Mouse (Mus musculus) heart, postnatal 0 days (tissue): ENCODE measurements around the gene Ktn1. TPM values are rescaled to one million over a fixed set of nuclear protein-coding genes. Genes with fewer than 3 reads are reported as not detected.
A peak's percentile ranks its signal among the peaks of the same experiment; 100 is the strongest.

Experiments
- ATAC-seq: fragments of 200-750 bp; cut with Nextera tagmentation; 2 replicates; pipeline ENCODE4 v1.8.0; 2017; ENCODE audit warnings: low read depth, moderate number of reproducible peaks, moderate library complexity; ENCODE audit not compliant: insufficient read depth
- DNase-seq: peaks from one replicate; pipeline ENCODE4 v3.0.0-alpha.2; 2016; ENCODE audit warnings: low spot score
- H3K27ac ChIP-seq: fragments of 300-500 bp; sonication (generic); 2 replicates; pipeline ENCODE4 v1.5.1; 2014; ENCODE audit warnings: low read depth, mild to moderate bottlenecking
- H3K27me3 ChIP-seq: fragments of 300-500 bp; sonication (generic); 2 replicates; pipeline ENCODE4 v1.6.1; 2014; ENCODE audit warnings: low read length, mixed read lengths; ENCODE audit not compliant: control insufficient read depth, insufficient read depth
- H3K36me3 ChIP-seq: fragments of 300-500 bp; sonication (generic); replicated peaks from 2 replicates; pipeline ENCODE4 v1.6.1; 2014; ENCODE audit warnings: low read length, mixed read lengths; ENCODE audit not compliant: control insufficient read depth, insufficient read depth
- H3K4me1 ChIP-seq: fragments of 300-500 bp; sonication (generic); 2 replicates; pipeline ENCODE4 v1.6.1; 2014; ENCODE audit warnings: antibody characterized with exemption; ENCODE audit not compliant: control insufficient read depth, insufficient read depth
- H3K4me2 ChIP-seq: fragments of 300-500 bp; sonication (generic); 2 replicates; pipeline ENCODE4 v1.6.1; 2014; ENCODE audit warnings: low read depth, mild to moderate bottlenecking, low read length, moderate library complexity
- H3K4me3 ChIP-seq: fragments of 300-500 bp; sonication (generic); 2 replicates; pipeline ENCODE4 v1.5.1; 2014; ENCODE audit warnings: low read depth, low read length
- H3K9ac ChIP-seq: fragments of 300-500 bp; sonication (generic); replicated peaks from 2 replicates; pipeline ENCODE4 v1.6.1; 2014; ENCODE audit warnings: low read depth, low read length, mixed read lengths
- H3K9me3 ChIP-seq: fragments of 300-500 bp; sonication (generic); replicated peaks from 2 replicates; pipeline ENCODE4 v1.6.1; 2016; ENCODE audit warnings: low read length; ENCODE audit not compliant: control insufficient read depth
- CTCF ChIP-seq: IDR thresholded peaks from 2 replicates; pipeline ENCODE4 v1.5.1; 2016; ENCODE audit warnings: antibody characterized with exemption, control low read depth, low read depth
- EP300 ChIP-seq: IDR thresholded peaks from 2 replicates; pipeline ENCODE4 v1.6.1; 2016; ENCODE audit warnings: antibody characterized with exemption, low read depth
- WGBS: fragments of 180-500 bp; shearing (Covaris S2); extraction: QIAGEN DNeasy Blood & Tissue Kit; methylation state at CpG from one replicate; pipeline ENCODE4 v1.1.7; 2014; 5-methylcytosine and 5-hydroxymethylcytosine counted together
- polyA plus RNA-seq: library from polyadenylated mRNA; unstranded; fragments of >200 nt; fragmentation: Nextera tagmentation; extraction: Ambion mirVana; gene quantifications from 2 replicates; pipeline ENCODE4 v1.2.1, GENCODE M21; 2015
- total RNA-seq: library from RNA; depleted of rRNA; stranded (reverse); fragments of >200 nt; gene quantifications from 2 replicates; pipeline ENCODE4 v1.2.3, GENCODE M21; 2014; ENCODE audit warnings: low replicate concordance

The Ktn1 gene
- total and polyA plus RNA-seq, 2 experiments from 2014 or later: 31.7 to 104 TPM

DNA sequence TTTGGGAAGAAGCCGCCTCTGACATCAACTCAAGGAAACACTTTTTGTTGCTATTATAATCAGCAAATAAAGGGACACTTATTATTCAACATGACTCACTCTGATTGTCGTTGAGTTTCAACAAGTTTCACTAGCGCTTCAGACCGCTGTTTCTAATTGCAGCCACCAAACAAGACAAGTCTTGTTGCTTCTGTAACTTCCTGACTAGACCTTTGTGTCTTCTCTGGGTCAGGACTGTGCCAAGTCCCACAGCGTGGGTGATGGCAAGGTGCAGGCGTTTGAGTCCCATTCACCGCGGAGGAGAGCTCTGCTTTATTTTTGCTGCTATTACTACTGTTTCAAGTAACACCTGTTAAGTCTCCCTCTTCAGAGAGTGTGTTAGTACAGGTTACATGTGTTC lies 88.2 kb downstream of the Ktn1 start:
- no peaks in the 10 kb centered on the region for H3K9me3 ChIP-seq
- H3K27ac ChIP-seq: no peak overlapping the region
- H3K27me3 ChIP-seq: no peaks in the 10 kb centered on the region
- H3K4me1 ChIP-seq: no peaks in the 10 kb centered on the region
- no peak overlapping the region for H3K4me3 ChIP-seq
- H3K36me3 ChIP-seq: peaks cover 73% of the 10 kb centered on the region
- no peak for DNase-seq
- no peak overlapping the region for H3K9ac ChIP-seq
- TF ChIP-seq EP300 (no peak), CTCF (no peak)
- ATAC-seq: no peak
- no peak overlapping the region for H3K4me2 ChIP-seq
- 81% methylated on average over 8 of the region's 8 CpGs for whole genome bisulfite sequencing

DNA sequence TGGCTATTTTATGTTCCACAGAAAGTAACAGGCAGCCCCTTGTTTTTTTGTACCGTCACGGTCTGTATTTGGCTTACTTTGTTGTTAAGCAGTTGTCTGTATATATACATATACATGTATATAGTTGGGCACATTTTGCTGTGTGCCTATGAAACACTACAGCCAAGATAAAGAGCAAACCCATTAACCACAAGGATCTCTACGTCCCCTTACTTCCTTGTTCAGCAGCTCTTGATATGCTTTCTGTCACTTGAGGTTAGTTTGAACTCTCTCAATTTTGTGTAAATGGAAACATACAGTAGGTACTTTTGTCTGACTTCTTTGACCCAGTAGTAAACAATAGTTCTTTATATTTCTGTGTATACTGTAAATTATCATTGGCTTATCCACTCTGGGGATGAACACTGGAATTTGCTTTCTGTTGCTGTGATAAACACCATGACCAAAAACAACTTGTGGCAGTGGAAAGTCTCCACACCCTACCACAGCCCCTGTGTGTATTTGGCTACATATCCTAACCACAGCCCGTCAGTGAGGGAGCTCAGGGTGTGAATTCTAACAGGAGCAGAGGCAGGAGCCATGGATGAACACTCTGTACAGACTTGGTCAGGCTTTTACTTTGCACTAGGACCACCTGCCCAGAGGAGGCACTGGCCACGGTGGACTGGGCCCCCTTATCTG lies 92.2 kb downstream of the Ktn1 start:
- Histone ChIP-seq H3K27me3 (no peaks in the 10 kb centered on the region), H3K4me1 (no peaks in the 10 kb centered on the region), H3K9me3 (no peaks in the 10 kb centered on the region), H3K36me3 (peaks cover 35% of the 10 kb centered on the region), H3K4me3 (no peak overlapping the region), H3K4me2 (no peak overlapping the region), H3K9ac (no peak overlapping the region), H3K27ac (no peak overlapping the region)
- no peak for ATAC-seq
- TF ChIP-seq EP300 (no peak), CTCF (no peak)
- WGBS: 74% methylated on average over 5 of the region's 5 CpGs
- DNase-seq: no peak

DNA sequence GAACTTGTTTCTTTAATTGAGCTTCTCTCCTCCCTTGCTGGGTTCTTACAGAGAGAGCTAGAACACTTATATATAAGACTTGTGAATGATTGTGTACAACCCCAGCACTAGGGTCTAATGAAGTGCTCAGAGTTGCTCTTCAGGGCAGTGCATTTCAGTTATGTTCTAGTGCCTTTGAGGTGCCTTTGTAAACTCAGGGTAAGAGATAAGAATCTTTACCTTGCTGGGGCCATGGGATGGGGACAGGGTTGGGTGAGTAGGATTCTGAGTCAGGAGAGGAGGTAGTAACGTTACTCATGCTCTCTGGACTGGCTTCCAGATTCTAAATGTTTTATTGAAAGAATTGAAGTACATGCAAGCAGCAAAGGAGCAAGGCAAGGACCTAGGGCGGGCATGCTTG lies 92.8 kb downstream of the Ktn1 start:
- Histone ChIP-seq H3K9ac (no peak overlapping the region), H3K36me3 (peaks cover 30% of the 10 kb centered on the region), H3K27ac (no peak overlapping the region), H3K4me3 (no peak overlapping the region), H3K4me2 (no peak overlapping the region), H3K9me3 (no peaks in the 10 kb centered on the region), H3K27me3 (no peaks in the 10 kb centered on the region), H3K4me1 (0 out of 2 replicates have a peak, but pooled peaks cover under 1% of the 10 kb centered on the region)
- TF ChIP-seq EP300: no peak
- no peak for TF ChIP-seq CTCF
- DNase-seq (no peak), ATAC-seq (no peak)
- WGBS: 87% methylated on average over 2 of the region's 2 CpGs

DNA sequence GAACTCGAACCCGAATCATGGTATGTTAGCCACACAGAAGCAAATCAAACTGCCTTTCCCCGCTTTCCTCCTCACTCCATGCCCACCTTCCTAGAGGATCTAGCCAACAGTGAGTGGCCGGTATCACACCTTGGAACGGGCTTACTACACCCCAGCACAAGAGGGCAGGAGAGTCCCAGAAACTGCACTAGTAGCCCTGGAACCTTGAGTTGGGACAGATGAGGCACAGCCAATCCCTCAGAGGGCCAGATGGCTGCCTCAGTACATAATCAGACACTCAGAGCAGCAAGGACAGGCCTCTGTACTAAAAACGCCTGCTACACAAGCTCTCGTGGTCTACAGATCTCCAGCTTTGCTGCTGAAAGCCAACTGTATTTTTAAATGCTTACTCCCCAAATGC lies 94.4 kb downstream of the Ktn1 start:
- H3K9me3 ChIP-seq: no peaks in the 10 kb centered on the region
- no peak overlapping the region for H3K27ac ChIP-seq
- DNase-seq: no peak
- no peak overlapping the region for H3K4me2 ChIP-seq
- H3K27me3 ChIP-seq: no peaks in the 10 kb centered on the region
- H3K4me1 ChIP-seq: peaks cover 12% of the 10 kb centered on the region
- ATAC-seq: no peak
- peaks cover 15% of the 10 kb centered on the region for H3K36me3 ChIP-seq
- 87% methylated on average over 7 of the region's 7 CpGs for WGBS
- TF ChIP-seq EP300 (no peak), CTCF (peak; percentile 18; the same call in 1 of the 2 replicates)
- H3K4me3 ChIP-seq: no peak overlapping the region
- no peak overlapping the region for H3K9ac ChIP-seq

DNA sequence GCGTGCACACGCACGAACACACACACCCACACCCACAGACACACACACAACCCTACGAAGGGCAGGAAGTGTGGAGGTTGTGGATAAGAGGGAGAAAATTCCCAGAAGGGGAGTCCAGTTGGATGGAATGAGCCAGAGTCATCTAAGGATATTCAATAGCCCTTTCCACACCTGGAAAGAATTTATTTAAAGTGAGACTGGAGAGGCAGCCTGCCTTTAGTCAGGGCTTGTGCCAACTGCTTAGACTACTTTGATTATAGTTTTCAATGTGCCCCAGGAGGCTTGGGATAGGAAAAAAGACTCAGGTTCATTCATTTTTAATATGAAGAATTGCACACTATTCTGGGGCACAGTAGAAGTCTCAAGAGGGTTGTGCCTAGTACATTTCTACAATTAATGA lies 96.8 kb downstream of the Ktn1 start:
- no peaks in the 10 kb centered on the region for H3K27me3 ChIP-seq
- TF ChIP-seq CTCF: no peak
- TF ChIP-seq EP300: no peak
- DNase-seq: no peak
- peaks cover 4% of the 10 kb centered on the region for H3K36me3 ChIP-seq
- H3K4me1 ChIP-seq: peaks cover 16% of the 10 kb centered on the region
- ATAC-seq: no peak
- no peak overlapping the region for H3K27ac ChIP-seq
- no peak overlapping the region for H3K4me3 ChIP-seq
- 70% methylated on average over 4 of the region's 4 CpGs for WGBS
- no peak overlapping the region for H3K9ac ChIP-seq
- no peaks in the 10 kb centered on the region for H3K9me3 ChIP-seq
- no peak overlapping the region for H3K4me2 ChIP-seq

DNA sequence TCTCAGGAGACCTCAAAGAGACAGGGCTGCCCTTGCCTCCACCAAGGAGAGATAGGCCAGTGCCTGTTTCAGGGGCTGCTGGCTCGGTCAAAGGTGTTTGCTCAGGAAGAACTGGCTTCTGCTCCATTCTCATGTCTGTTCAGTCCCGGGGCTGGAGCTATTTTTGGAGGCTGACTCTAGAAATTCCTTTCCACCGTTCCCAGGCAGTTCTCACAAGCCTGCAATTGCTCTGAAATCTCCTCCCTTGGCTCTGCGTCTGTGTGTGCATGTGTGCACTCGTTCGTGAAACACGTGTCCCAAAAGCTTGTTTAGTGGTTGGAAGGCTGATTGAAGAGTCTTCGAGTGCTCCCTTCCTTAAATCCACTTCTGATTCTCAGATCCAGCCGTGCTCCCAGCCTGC lies 99.3 kb downstream of the Ktn1 start:
- Histone ChIP-seq H3K4me3 (0 out of 2 replicates have a peak overlapping the region, but pooled peaks have one; percentile 2), H3K4me2 (peak overlapping the region; percentile 20), H3K4me1 (peaks cover 16% of the 10 kb centered on the region), H3K36me3 (no peaks in the 10 kb centered on the region), H3K9me3 (no peaks in the 10 kb centered on the region), H3K27me3 (no peaks in the 10 kb centered on the region), H3K27ac (peak overlapping the region; percentile 94), H3K9ac (no peak overlapping the region)
- WGBS: 14% methylated on average over 9 of the region's 9 CpGs
- peak; percentile 94 for ATAC-seq
- peak; percentile 93 for DNase-seq
- TF ChIP-seq CTCF: no peak
- TF ChIP-seq EP300: peak; percentile 72; the same call in 1 of the 2 replicates
